Mouse (Mus musculus): ENCODE measurements at regions not wholly inside any gene's neighbourhood (a gene's known extent, or its start where the extent isn't known, plus 50 kb on each side); places are given as distances from the start of the nearest gene placed in this dataset.

GRCm38 (mm10) chr13:14789827-14790226 lies 159.9 kb downstream of the AW209491 start:
- DNase-seq (ENCODE audit: low read depth) = no peak
- no peak for TF ChIP-seq POLR2A (IDR thresholded peaks at IDR 0.05; ENCODE audit: borderline replicate concordance, extremely low read depth, insufficient read depth, insufficient read length, poor library complexity, severe bottlenecking)
- no peak for TF ChIP-seq CTCF (IDR thresholded peaks at IDR 0.05; ENCODE audit: borderline replicate concordance, extremely low read depth, insufficient read depth, insufficient read length)

- peak; percentile 29 for DNase-seq (ENCODE audit: low read depth)
- TF ChIP-seq CTCF (IDR thresholded peaks at IDR 0.05; ENCODE audit: borderline replicate concordance, extremely low read depth, insufficient read depth, insufficient read length) (no peak), POLR2A (IDR thresholded peaks at IDR 0.05; ENCODE audit: borderline replicate concordance, extremely low read depth, insufficient read depth, insufficient read length, poor library complexity, severe bottlenecking) (no peak)
Measured at GRCm38 (mm10) chr13:14800246-14800645, 170.3 kb downstream of the AW209491 start.

- peak; percentile 31 for DNase-seq (ENCODE audit: low read depth)
- no peak for TF ChIP-seq POLR2A (IDR thresholded peaks at IDR 0.05; ENCODE audit: borderline replicate concordance, extremely low read depth, insufficient read depth, insufficient read length, poor library complexity, severe bottlenecking)
- no peak for TF ChIP-seq CTCF (IDR thresholded peaks at IDR 0.05; ENCODE audit: borderline replicate concordance, extremely low read depth, insufficient read depth, insufficient read length)
Measured at GRCm38 (mm10) chr13:14801020-14801419, 171.1 kb downstream of the AW209491 start.

GRCm38 (mm10) chr13:14802391-14802790 lies 172.4 kb downstream of the AW209491 start:
- DNase-seq (ENCODE audit: low read depth) = no peak
- TF ChIP-seq POLR2A (IDR thresholded peaks at IDR 0.05; ENCODE audit: borderline replicate concordance, extremely low read depth, insufficient read depth, insufficient read length, poor library complexity, severe bottlenecking) (no peak), CTCF (IDR thresholded peaks at IDR 0.05; ENCODE audit: borderline replicate concordance, extremely low read depth, insufficient read depth, insufficient read length) (no peak)

DNA sequence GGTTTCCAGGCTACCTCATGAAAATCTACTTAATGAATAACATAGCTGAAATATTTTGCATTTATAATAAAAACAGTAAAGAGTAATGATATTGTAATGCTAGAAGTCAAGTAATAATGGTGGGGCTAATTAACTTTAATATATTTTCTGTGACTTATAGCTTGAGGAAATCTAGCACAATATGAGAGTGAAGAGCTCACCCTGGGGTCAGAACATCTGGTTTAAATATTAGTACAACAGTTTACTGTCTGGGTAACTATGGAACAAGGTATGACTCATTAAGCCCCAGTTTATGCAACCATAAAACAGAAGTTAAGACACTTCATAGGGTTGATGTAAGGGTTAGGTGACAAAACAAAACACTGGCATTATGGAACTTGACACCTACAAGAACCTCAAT lies 205.4 kb downstream of the AW209491 start:
- no peak for DNase-seq (ENCODE audit: low read depth)
- no peak for TF ChIP-seq POLR2A (IDR thresholded peaks at IDR 0.05; ENCODE audit: borderline replicate concordance, extremely low read depth, insufficient read depth, insufficient read length, poor library complexity, severe bottlenecking)
- TF ChIP-seq CTCF (IDR thresholded peaks at IDR 0.05; ENCODE audit: borderline replicate concordance, extremely low read depth, insufficient read depth, insufficient read length) = no peak

All from brain, embryonic 14.5 days (tissue).